Mouse (Mus musculus): Measurements from ENCODE around the gene Anxa2. TPM values are rescaled to one million over a fixed set of nuclear protein-coding genes. Genes with fewer than 3 reads are reported as not detected.

The Anxa2 gene
- polyA plus RNA-seq, 1 experiment from 2014 or later: 753 TPM

Small RNA genes within 50 kb of the gene (microRNA-seq; reads per million reads assigned to microRNA genes)
- gene Mir3109: 2.7 reads per million, percentile 12 among the genes with 10 or more reads in this experiment

Other genes starting within 250 kb of the Anxa2 start
- gene Ice2, start 55.7 kb upstream of the Anxa2 start, polyA plus RNA-seq (2015; fragmentation: Nextera tagmentation; extraction: Ambion mirVana): 21.0 and 22.1 TPM in 2 replicates